In the genomic region with DNA sequence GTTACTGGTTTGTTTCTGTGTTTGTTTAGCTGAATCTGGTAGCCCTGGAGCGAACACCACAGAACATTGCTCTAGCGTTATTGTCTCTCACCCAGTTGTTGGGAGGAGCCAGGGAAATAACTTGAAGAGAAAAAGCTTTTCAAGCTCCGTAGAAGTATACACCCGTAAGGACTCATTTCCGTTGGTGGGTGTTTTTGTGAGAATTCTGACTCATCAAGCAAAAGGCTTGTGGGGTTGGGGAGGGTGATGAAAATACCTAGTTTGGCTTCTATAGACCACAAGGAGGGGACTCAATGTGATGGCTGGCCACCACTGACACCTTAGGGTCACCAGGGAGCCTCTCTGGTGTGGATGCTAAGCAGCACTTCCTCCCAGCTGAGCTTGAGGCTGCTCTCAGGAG, we compare ENCODE assay signal across 19 mouse cellular contexts. TPM values are rescaled to one million over a fixed set of nuclear protein-coding genes. Genes with fewer than 3 reads are reported as not detected.
DNase-seq lines count a peak whose midpoint lies in the region.
"Had no signal": no experiment of that assay in that cellular context is flagged by ENCODE, and none has a peak within 500 bp of the region (broad histone marks: within the 10 kb centered on the region; RNA-seq: fewer than 3 reads in every experiment).

No protein-coding gene starts in this region.

- DNase-seq in 3134 (ENCODE audit: extremely low read depth, insufficient read length, low spot score), result peak; percentile 20
- DNase-seq in 416B (ENCODE audit: low read depth), result peak; percentile 26
- peak; percentile 9 for DNase-seq in Muller cell, postnatal 12 days (ENCODE audit: inconsistent ontology term)
- peak; percentile 75 for DNase-seq in induced T-regulatory cell, adult 2 months (ENCODE audit: low read depth)
- no peak for DNase-seq in gastrocnemius, adult 8-10 months (ENCODE audit: low spot score in 2 of 2)
- DNase-seq in kidney, adult 11 months, result no peak
- DNase-seq in embryo, embryonic 10 days (ENCODE audit: low spot score), result no peak
- no peak for DNase-seq in adrenal gland, postnatal 10 days
- DNase-seq: adrenal gland, postnatal 25 days; cerebellum, adult 2 months; cerebellum, postnatal 14 days; gastrocnemius, postnatal 10 days; heart, postnatal 10 days; kidney, adult 2 months; kidney, postnatal 4 days; liver, postnatal 0 days; lung, postnatal 36 days had no signal

RNA-seq across cellular contexts. Expression of a gene that starts 10.5 kb away (rescaled TPM):
- total RNA-seq in gastrocnemius, adult 8-10 months (2022), result under 1 TPM in 1 of 4 experiments, not detected in 3; 0.11 TPM
- under 1 TPM; 0.12 to 0.36 TPM for total RNA-seq in adrenal gland, postnatal 10 days (2021)
- total RNA-seq: hematopoietic stem cell, adult 5-6 weeks; monocyte, adult 5-6 weeks had no signal

RNA-seq across cellular contexts. Expression of a gene that starts 54.0 kb away (rescaled TPM):
- total RNA-seq in gastrocnemius, adult 8-10 months (2022), result 1 to 10 TPM; 3.1 to 5.9 (median 4.7) TPM
- 10 to 100 TPM; 16.7 to 21.5 TPM for total RNA-seq in adrenal gland, postnatal 10 days (2021)

Comparison
In these comparisons a context has a peak if more than half of its experiments do, and no peak if none do; other contexts are left out.
1. DNase-seq: peak in 3134 (single experiment), 416B (single experiment), Muller cell, postnatal 12 days (single experiment) and induced T-regulatory cell, adult 2 months (single experiment); none in gastrocnemius, adult 8-10 months (0 of 2), kidney, adult 11 months (single experiment), embryo, embryonic 10 days (single experiment) and adrenal gland, postnatal 10 days (single experiment).